Mouse (Mus musculus) heart, postnatal 4 days (tissue): Measurements from ENCODE around the gene Ddx24. TPM values are rescaled to one million over a fixed set of nuclear protein-coding genes. Genes with fewer than 3 reads are reported as not detected.

Experiments used
- total RNA-seq, 2 experiments: library from RNA; stranded (reverse); gene quantifications; 2 replicates each; pipeline ENCODE4 v1.2.3; 2021

The Ddx24 gene
- total RNA-seq, 2 experiments from 2014 or later = 81.7 to 85.4 TPM

Other genes starting within 250 kb of the Ddx24 start
- gene Prima1, start 183.7 kb downstream of the Ddx24 start, total RNA-seq = under 1 TPM; 0.62 to 0.65 TPM
- gene Fam181a, start 114.9 kb downstream of the Ddx24 start, total RNA-seq = not detected
- gene Asb2, start 69.8 kb downstream of the Ddx24 start, total RNA-seq = 100 to 1,000 TPM; 330 to 353 TPM
- gene Otub2, start 37.1 kb downstream of the Ddx24 start, total RNA-seq = 1 to 10 TPM; 3.7 to 4.2 TPM
- gene 9330161L09Rik, start 18.0 kb downstream of the Ddx24 start, total RNA-seq = 1 to 10 TPM; 2.5 to 3.3 TPM
- gene Ifi27, start 8.4 kb upstream of the Ddx24 start, total RNA-seq = 10 to 100 TPM; 42.7 to 45.6 TPM
- 1 to 10 TPM; 6.6 to 8.9 TPM for gene Ifi27l2a, start 17.9 kb upstream of the Ddx24 start, total RNA-seq
- not detected for gene Ifi27l2b, start 31.4 kb upstream of the Ddx24 start, total RNA-seq
- gene Ppp4r4, start 106.5 kb upstream of the Ddx24 start, total RNA-seq = under 1 TPM; 0.29 to 0.33 TPM
- gene Serpina10, start 205.6 kb upstream of the Ddx24 start, total RNA-seq = not detected
- not detected for gene Serpina6, start 231.4 kb upstream of the Ddx24 start, total RNA-seq